In the genomic region with DNA sequence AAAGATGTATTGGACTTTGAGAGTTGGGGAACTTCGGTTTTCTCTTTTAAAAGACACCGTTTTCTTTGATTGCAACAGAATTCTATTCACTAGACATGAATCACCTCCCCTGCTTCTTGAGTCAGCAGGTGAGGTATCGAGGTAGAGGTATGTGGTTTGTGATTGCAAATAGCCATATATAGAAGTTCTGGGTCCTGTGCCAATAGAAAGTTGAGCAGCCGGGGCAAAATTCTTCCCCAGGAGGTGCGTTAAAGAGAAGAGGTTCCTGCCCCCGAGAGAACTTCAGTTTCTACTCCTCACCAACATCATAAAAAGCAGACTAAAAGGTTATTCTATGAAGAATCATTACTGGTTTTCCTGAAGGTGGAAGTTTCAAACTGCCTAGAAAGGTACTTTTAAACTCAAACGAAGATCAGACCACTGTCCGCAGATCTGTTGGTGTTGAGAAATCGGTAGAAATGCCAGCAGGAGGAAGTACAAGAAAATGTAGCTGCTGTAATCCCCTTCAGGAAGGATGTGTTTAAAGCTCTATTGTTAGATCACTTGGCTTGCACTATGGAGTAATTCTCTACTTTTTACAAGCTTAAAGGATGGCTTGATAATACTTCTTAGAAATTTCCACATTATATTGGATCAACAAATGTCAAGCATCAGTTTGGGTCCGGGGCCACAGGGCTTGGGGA, we compare ENCODE assay signal across 9 mouse cellular contexts. TPM values are rescaled to one million over a fixed set of nuclear protein-coding genes. Genes with fewer than 3 reads are reported as not detected.
DNase-seq lines count a peak whose midpoint lies in the region; ATAC-seq and TF ChIP-seq lines count a peak whose summit lies in the region.
"Had no signal": no experiment of that assay in that cellular context is flagged by ENCODE, and none has a peak within 500 bp of the region (broad histone marks: within the 10 kb centered on the region; RNA-seq: fewer than 3 reads in every experiment).

No protein-coding gene starts in this region.

- no peak overlapping the region for H3K9ac ChIP-seq in hindbrain, embryonic 15.5 days

- H3K9me3 ChIP-seq in hindbrain, embryonic 15.5 days, result no peaks in the 10 kb centered on the region

- H3K4me2 ChIP-seq in hindbrain, embryonic 15.5 days, result peak overlapping the region; percentile 68; the same call in 1 of the 2 replicates

- no peak for TF ChIP-seq POLR2A in bone marrow macrophage, adult 2 months (IDR thresholded peaks at IDR 0.05; ENCODE audit: borderline replicate concordance, low read depth, low read length)

- H3K36me3 ChIP-seq in hindbrain, embryonic 15.5 days, result no peaks in the 10 kb centered on the region

- peak overlapping the region; percentile 71 for H3K27ac ChIP-seq in bone marrow macrophage, adult 2 months (ENCODE audit: insufficient read depth, low read depth, low read length)
- no peak overlapping the region for H3K27ac ChIP-seq in hindbrain, embryonic 15.5 days (replicated peaks)

- no peak for ATAC-seq in CD4-positive, CD25-positive, alpha-beta regulatory T cell, adult 4 months
- no peak for ATAC-seq in hindbrain, embryonic 15.5 days (ENCODE audit: low FRiP score, low read depth)

- H3K4me3 ChIP-seq in bone marrow macrophage, adult 2 months (ENCODE audit: insufficient read depth, low read length), result peak overlapping the region; percentile 93
- H3K4me3 ChIP-seq in hindbrain, embryonic 15.5 days, result peak overlapping the region; percentile 38

- DNase-seq in CD4-positive, CD25-positive, alpha-beta regulatory T cell, adult 2 months (ENCODE audit: low read depth, low spot score), result peak; percentile 1
- DNase-seq in lung, postnatal 36 days, result peak; percentile 51
- no peak for DNase-seq in cerebellum, postnatal 36 days
- no peak for DNase-seq in embryo, embryonic 11 days
- no peak for DNase-seq in frontal cortex, postnatal 10 days (ENCODE audit: low spot score in 2 of 2)

- no peak for TF ChIP-seq CTCF in bone marrow macrophage, adult 2 months (IDR thresholded peaks at IDR 0.05; ENCODE audit: low read depth, low read length)

- no peaks in the 10 kb centered on the region for H3K27me3 ChIP-seq in hindbrain, embryonic 15.5 days

- H3K4me1 ChIP-seq in bone marrow macrophage, adult 2 months (ENCODE audit: control insufficient read depth, insufficient read depth, low read length), result peaks cover 17% of the 10 kb centered on the region
- peaks cover 5% of the 10 kb centered on the region for H3K4me1 ChIP-seq in hindbrain, embryonic 15.5 days (replicated peaks)

- WGBS in hindbrain, embryonic 15.5 days, result 68% methylated on average over 10 of the region's 10 CpGs

RNA-seq across cellular contexts. Expression of gene Anxa3, which starts 1.0 kb away (rescaled TPM):
- polyA plus RNA-seq in CD4-positive, CD25-positive, alpha-beta regulatory T cell, adult 4 months (2017; shearing (Covaris generic)), result under 1 TPM; 0.62 to 0.81 TPM
- polyA plus RNA-seq in bone marrow macrophage, adult 2 months (2012; ENCODE audit: insufficient read depth, insufficient read length, missing spikeins), result 78.3 and 85.7 TPM in 2 replicates
- polyA plus RNA-seq in hindbrain, embryonic 15.5 days (2015; fragmentation: Nextera tagmentation; extraction: Ambion mirVana), result 25.2 and 32.2 TPM in 2 replicates
- polyA plus RNA-seq: erythroblast, embryonic 14.5 days had no signal

Comparison
In these comparisons a context has a peak if more than half of its experiments do, and no peak if none do; other contexts are left out.
1. DNase-seq: peak in CD4-positive, CD25-positive, alpha-beta regulatory T cell, adult 2 months (single experiment) and lung, postnatal 36 days (single experiment); none in cerebellum, postnatal 36 days (0 of 2), embryo, embryonic 11 days (single experiment) and frontal cortex, postnatal 10 days (0 of 2).
2. RNA of gene Anxa3, which starts 1.0 kb away (polyA plus RNA-seq): 78.3 to 85.7 TPM in bone marrow macrophage, adult 2 months and 25.2 to 32.2 TPM in hindbrain, embryonic 15.5 days; 0.62 to 0.81 TPM in CD4-positive, CD25-positive, alpha-beta regulatory T cell, adult 4 months; every median in the first group is over 10 times any median in the second.